Mouse (Mus musculus) heart, postnatal 0 days (tissue): ENCODE measurements around the gene Gm20662. TPM values are rescaled to one million over a fixed set of nuclear protein-coding genes. Genes with fewer than 3 reads are reported as not detected.

Experiments used
- ATAC-seq: fragments of 200-750 bp; cut with Nextera tagmentation; 2 replicates; pipeline ENCODE4 v1.8.0; 2017; ENCODE audit warnings: low read depth, moderate number of reproducible peaks, moderate library complexity; ENCODE audit not compliant: insufficient read depth
- DNase-seq: peaks from one replicate; pipeline ENCODE4 v3.0.0-alpha.2; 2016; ENCODE audit warnings: low spot score
- H3K27ac ChIP-seq: fragments of 300-500 bp; sonication (generic); 2 replicates; pipeline ENCODE4 v1.5.1; 2014; ENCODE audit warnings: low read depth, mild to moderate bottlenecking
- H3K27me3 ChIP-seq: fragments of 300-500 bp; sonication (generic); 2 replicates; pipeline ENCODE4 v1.6.1; 2014; ENCODE audit warnings: low read length, mixed read lengths; ENCODE audit not compliant: control insufficient read depth, insufficient read depth
- H3K36me3 ChIP-seq: fragments of 300-500 bp; sonication (generic); replicated peaks from 2 replicates; pipeline ENCODE4 v1.6.1; 2014; ENCODE audit warnings: low read length, mixed read lengths; ENCODE audit not compliant: control insufficient read depth, insufficient read depth
- H3K4me1 ChIP-seq: fragments of 300-500 bp; sonication (generic); 2 replicates; pipeline ENCODE4 v1.6.1; 2014; ENCODE audit warnings: antibody characterized with exemption; ENCODE audit not compliant: control insufficient read depth, insufficient read depth
- H3K4me2 ChIP-seq: fragments of 300-500 bp; sonication (generic); 2 replicates; pipeline ENCODE4 v1.6.1; 2014; ENCODE audit warnings: low read depth, mild to moderate bottlenecking, low read length, moderate library complexity
- H3K4me3 ChIP-seq: fragments of 300-500 bp; sonication (generic); 2 replicates; pipeline ENCODE4 v1.5.1; 2014; ENCODE audit warnings: low read depth, low read length
- H3K9ac ChIP-seq: fragments of 300-500 bp; sonication (generic); replicated peaks from 2 replicates; pipeline ENCODE4 v1.6.1; 2014; ENCODE audit warnings: low read depth, low read length, mixed read lengths
- H3K9me3 ChIP-seq: fragments of 300-500 bp; sonication (generic); replicated peaks from 2 replicates; pipeline ENCODE4 v1.6.1; 2016; ENCODE audit warnings: low read length; ENCODE audit not compliant: control insufficient read depth
- CTCF ChIP-seq: IDR thresholded peaks from 2 replicates; pipeline ENCODE4 v1.5.1; 2016; ENCODE audit warnings: antibody characterized with exemption, control low read depth, low read depth
- EP300 ChIP-seq: IDR thresholded peaks from 2 replicates; pipeline ENCODE4 v1.6.1; 2016; ENCODE audit warnings: antibody characterized with exemption, low read depth
- WGBS: fragments of 180-500 bp; shearing (Covaris S2); extraction: QIAGEN DNeasy Blood & Tissue Kit; methylation state at CpG from one replicate; pipeline ENCODE4 v1.1.7; 2014; 5-methylcytosine and 5-hydroxymethylcytosine counted together
- polyA plus RNA-seq: library from polyadenylated mRNA; unstranded; fragments of >200 nt; fragmentation: Nextera tagmentation; extraction: Ambion mirVana; gene quantifications from 2 replicates; pipeline ENCODE4 v1.2.1, GENCODE M21; 2015
- total RNA-seq: library from RNA; depleted of rRNA; stranded (reverse); fragments of >200 nt; gene quantifications from 2 replicates; pipeline ENCODE4 v1.2.3, GENCODE M21; 2014; ENCODE audit warnings: low replicate concordance

The Gm20662 gene
- total and polyA plus RNA-seq, 2 experiments from 2014 or later: 0.56 to 1.8 TPM

GRCm38 (mm10) chr9:108057262-108057562 is 61.1 kb downstream of the Gm20662 start:
- TF ChIP-seq EP300 (no peak), CTCF (no peak)
- no peak for DNase-seq

GRCm38 (mm10) chr9:108058291-108058690 is 62.1 kb downstream of the Gm20662 start:
- no peak for ATAC-seq
- TF ChIP-seq CTCF: no peak
- TF ChIP-seq EP300: no peak
- WGBS: 91% methylated on average over 9 of the region's 9 CpGs

More at GRCm38 (mm10) chr9:108057262-108057562, 61.1 kb downstream of the Gm20662 start:
- 58% methylated on average over 5 of the region's 5 CpGs for WGBS
- ATAC-seq: no peak
- H3K27me3 ChIP-seq: no peaks in the 10 kb centered on the region
- H3K27ac ChIP-seq: peak overlapping the region; percentile 27; the same call in 1 of the 2 replicates
- H3K4me1 ChIP-seq: no peaks in the 10 kb centered on the region; the same call in 1 of the 2 replicates
- no peak overlapping the region for H3K4me2 ChIP-seq
- H3K4me3 ChIP-seq: no peak overlapping the region
- peaks cover 68% of the 10 kb centered on the region for H3K36me3 ChIP-seq
- no peak overlapping the region for H3K9ac ChIP-seq
- no peaks in the 10 kb centered on the region for H3K9me3 ChIP-seq

GRCm38 (mm10) chr9:108062142-108062541 is 66.0 kb downstream of the Gm20662 start:
- no peak for DNase-seq
- WGBS: 92% methylated on average over 3 of the region's 3 CpGs
- no peaks in the 10 kb centered on the region for H3K4me1 ChIP-seq

More at GRCm38 (mm10) chr9:108058291-108058690, 62.1 kb downstream of the Gm20662 start:
- no peak for DNase-seq
- Histone ChIP-seq H3K27ac (no peak overlapping the region), H3K4me1 (no peaks in the 10 kb centered on the region; the same call in 1 of the 2 replicates), H3K9me3 (no peaks in the 10 kb centered on the region), H3K4me2 (no peak overlapping the region), H3K36me3 (peaks cover 79% of the 10 kb centered on the region), H3K9ac (no peak overlapping the region), H3K4me3 (no peak overlapping the region), H3K27me3 (no peaks in the 10 kb centered on the region)

GRCm38 (mm10) chr9:108063361-108063760 is 67.2 kb downstream of the Gm20662 start:
- TF ChIP-seq EP300 (no peak), CTCF (no peak)
- no peak for DNase-seq
- H3K4me1 ChIP-seq: no peaks in the 10 kb centered on the region
- peaks cover 67% of the 10 kb centered on the region for H3K36me3 ChIP-seq
- H3K9ac ChIP-seq: no peak overlapping the region
- WGBS: 91% methylated on average over 12 of the region's 12 CpGs
- H3K27ac ChIP-seq: no peak overlapping the region
- no peaks in the 10 kb centered on the region for H3K9me3 ChIP-seq
- no peak overlapping the region for H3K4me2 ChIP-seq
- ATAC-seq: no peak
- no peak overlapping the region for H3K4me3 ChIP-seq
- no peaks in the 10 kb centered on the region for H3K27me3 ChIP-seq

More at GRCm38 (mm10) chr9:108062142-108062541, 66.0 kb downstream of the Gm20662 start:
- no peak overlapping the region for H3K27ac ChIP-seq
- no peak overlapping the region for H3K9ac ChIP-seq
- no peaks in the 10 kb centered on the region for H3K27me3 ChIP-seq
- no peak overlapping the region for H3K4me3 ChIP-seq
- TF ChIP-seq CTCF (no peak), EP300 (no peak)
- no peaks in the 10 kb centered on the region for H3K9me3 ChIP-seq
- no peak overlapping the region for H3K4me2 ChIP-seq
- no peak for ATAC-seq
- H3K36me3 ChIP-seq: peaks cover 75% of the 10 kb centered on the region

GRCm38 (mm10) chr9:108065491-108066011 is 69.4 kb downstream of the Gm20662 start:
- peaks cover 52% of the 10 kb centered on the region for H3K36me3 ChIP-seq
- no peaks in the 10 kb centered on the region for H3K9me3 ChIP-seq
- no peak for TF ChIP-seq EP300
- peak; percentile 68 for TF ChIP-seq CTCF
- H3K27me3 ChIP-seq: no peaks in the 10 kb centered on the region
- no peak overlapping the region for H3K4me3 ChIP-seq
- H3K4me2 ChIP-seq: no peak overlapping the region
- DNase-seq (peak; percentile 62), ATAC-seq (peak; percentile 56; the same call in 1 of the 2 replicates)
- WGBS: 39% methylated on average over 5 of the region's 5 CpGs
- H3K27ac ChIP-seq: no peak overlapping the region
- H3K4me1 ChIP-seq: no peaks in the 10 kb centered on the region
- no peak overlapping the region for H3K9ac ChIP-seq

- Histone ChIP-seq H3K4me1 (peaks cover 5% of the 10 kb centered on the region), H3K4me3 (no peak overlapping the region), H3K4me2 (no peak overlapping the region), H3K36me3 (peaks cover 48% of the 10 kb centered on the region), H3K9me3 (no peaks in the 10 kb centered on the region), H3K27ac (no peak overlapping the region), H3K9ac (no peak overlapping the region), H3K27me3 (no peaks in the 10 kb centered on the region)
- DNase-seq: no peak
- ATAC-seq: no peak
- WGBS: 83% methylated on average over 7 of the region's 7 CpGs
- TF ChIP-seq EP300 (no peak), CTCF (0 out of 2 replicates have a peak, but pooled peaks have one; percentile 10)
Measured at GRCm38 (mm10) chr9:108067199-108067598, 71.0 kb downstream of the Gm20662 start.
